Mouse (Mus musculus): ENCODE measurements around the gene Glrx5.

Glrx5 gene

GRCm38 (mm10) chr12:105031081-105032058 is 1.1 kb upstream of the Glrx5 start:
- DNase-seq: peak; percentile 29

DNA sequence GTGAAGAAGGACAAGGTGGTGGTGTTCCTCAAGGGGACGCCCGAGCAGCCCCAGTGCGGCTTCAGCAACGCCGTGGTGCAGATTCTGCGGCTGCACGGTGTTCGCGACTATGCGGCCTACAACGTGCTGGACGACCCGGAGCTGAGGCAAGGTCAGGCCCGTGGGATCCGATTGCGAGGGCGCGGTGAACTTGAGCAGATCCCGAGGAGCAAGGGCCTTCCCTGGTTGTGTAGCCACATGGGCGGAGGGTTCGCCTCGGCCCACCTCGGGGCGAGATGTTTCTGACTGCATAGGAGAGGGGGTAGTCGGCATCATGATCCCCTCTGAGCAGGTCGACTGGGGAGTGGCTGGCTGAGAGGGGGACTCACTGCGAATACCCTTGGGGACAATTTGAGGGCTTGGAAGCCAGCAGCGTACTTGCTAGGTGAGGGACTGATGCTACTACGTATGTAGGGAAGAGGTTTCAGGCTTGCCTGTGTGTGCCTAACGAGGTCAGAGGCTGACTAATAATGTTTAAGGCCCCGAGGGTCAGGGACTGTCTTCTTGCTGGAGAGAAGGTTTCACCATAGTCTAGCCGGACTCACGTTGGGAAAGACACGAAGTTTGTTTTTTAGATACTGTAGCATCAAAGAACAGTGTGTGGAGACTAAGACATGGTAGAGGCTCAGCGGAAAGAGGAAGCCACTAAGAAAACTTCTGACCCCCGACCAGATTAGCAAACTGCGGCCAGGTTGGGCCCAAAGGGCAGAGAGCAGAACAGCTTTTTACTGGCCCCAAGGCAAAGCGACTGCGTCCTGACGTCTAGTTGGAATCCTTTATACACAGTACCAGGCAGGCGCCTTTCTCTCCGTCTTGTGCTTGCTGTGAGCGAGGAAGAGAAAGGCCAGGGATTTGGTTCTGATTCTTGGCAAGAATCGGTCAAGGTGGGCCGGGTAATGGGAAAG is 616 bp downstream of the Glrx5 start:
- no peak for DNase-seq

- no peak for DNase-seq
Measured at GRCm38 (mm10) chr12:105034130-105034769, 1.8 kb downstream of the Glrx5 start.

DNA sequence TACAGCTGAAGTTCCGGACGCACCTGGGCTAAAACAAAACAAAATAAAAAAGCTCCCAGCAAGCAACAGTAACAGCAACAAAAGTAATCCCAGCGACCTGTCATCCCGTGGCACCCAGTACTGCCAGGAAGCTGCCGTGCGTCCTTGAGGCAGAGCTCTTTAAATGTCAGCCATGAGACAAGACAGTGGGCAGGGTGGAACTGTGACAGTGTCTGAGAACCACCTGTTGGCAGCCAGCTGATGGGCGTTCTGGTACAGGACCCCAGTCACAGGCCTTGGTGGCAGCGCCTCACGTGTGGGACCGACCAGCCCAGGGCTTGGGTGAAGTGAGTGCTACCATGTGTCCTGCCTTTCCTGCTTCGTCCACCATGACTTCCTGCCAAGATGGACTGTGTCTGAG is 5.7 kb downstream of the Glrx5 start:
- no peak for DNase-seq

DNA sequence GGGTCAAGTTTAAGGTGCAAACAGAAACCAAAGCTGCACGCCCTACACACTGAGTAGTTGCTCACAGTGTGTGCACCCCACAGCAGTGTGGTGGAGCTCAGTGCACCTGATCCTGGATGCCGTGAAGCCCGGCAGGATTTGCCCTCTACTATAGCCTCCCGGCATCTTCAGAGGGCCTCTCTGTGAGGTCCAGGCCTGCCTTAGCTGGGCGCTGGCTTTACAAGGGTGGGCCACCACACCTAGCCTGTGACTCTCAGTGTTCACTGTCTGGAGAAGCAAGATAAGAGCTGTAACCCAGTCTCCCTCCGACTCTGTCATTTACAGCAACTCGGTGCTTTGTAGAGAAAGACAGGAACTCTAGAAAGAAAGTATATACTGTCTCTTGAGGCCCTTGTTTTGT is 6.4 kb downstream of the Glrx5 start:
- no peak for DNase-seq

DNA sequence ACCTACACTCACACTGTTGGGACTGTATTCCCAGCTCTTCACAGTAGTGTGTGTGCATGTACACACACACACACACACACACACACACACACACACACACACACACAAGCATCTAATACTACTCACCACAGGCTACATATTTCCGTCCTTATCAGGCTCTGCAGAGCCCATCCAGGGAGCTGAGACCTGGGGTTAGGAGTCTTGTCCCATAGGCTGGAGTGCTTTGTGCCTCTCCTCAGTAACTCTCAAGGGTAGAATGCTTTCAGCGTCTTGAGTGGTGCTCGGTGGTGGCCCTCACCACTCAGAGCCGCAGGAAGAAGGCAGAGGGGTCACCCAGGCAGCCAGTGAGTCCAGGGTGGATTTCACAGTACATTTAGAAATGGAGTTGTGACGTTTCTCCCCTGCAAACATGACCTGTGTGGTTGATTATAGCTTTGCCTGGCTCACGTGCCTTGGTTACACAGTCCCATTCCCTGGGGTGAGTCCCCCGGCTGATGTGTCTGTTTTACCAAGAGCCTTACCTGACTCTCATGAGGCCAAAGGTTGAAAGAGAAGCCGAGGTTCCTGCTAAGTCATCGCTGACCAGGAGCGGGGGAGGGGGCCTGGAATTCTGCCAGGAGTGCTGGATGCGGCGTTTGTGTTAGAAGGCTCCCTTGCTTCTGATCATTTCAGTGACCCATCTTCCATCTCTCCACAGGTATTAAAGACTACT is 7.2 kb downstream of the Glrx5 start:
- DNase-seq: no peak

DNA sequence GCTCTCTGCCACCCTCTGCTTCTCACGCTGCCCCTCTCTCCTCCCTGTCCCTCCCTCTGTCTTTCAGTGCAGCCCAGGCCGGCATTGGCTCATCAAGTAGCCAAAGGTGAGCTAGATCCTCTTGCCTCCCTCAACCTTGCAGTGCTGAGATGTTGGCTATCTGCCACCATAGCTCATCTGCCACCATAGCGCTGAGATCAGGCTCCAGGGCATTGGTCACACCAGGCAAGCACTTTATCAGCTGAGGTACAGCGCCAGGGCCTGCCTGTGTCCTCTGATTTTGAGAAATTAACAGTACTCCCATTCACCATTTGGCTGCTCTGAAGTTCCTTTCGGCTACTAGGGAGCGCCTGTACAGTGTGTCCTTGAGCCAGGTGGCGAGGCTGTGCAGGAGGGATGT is 8.5 kb downstream of the Glrx5 start:
- DNase-seq: no peak

DNA sequence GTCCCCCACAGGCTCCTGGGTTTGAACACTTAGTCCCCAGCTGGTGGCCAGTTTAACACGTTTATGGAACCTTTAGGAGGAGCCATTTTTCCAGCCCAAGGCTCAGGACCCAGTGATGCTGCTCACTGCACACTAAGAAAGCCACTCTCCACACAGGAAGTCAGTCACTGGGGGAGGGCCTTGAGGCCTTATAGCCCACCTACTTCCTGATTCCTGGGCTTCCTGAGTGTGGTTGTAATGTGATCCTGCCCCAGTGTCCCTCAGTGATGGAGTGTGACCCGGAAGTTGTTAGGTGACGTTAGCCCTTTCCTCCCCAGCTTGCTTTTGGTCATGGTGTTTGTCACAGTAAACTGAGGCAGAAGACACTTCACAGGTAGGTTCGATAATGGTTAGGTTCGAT is 10.6 kb downstream of the Glrx5 start:
- no peak for DNase-seq

DNA sequence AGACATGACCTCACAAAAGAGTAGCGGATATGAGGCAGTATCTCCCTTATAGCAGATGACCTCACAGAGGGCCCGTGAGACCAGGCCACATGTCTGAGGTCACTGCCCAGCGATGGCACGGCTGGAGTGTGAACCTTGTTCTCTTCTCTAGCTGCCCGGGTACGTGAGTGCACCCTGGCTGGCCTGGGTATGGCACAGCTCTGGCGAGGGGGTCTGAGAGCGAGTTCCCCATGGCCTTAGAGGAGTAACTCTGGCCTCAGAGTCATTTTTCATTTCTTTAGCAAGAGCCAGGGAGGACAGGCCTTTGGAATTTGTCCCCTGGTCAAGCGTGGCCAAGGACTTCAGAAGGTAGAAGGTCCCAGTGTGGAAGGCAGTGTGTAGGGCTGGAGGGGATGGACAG is 12.3 kb downstream of the Glrx5 start:
- no peak for DNase-seq

- no peak for DNase-seq
Measured at GRCm38 (mm10) chr12:105048301-105048863, 15.9 kb downstream of the Glrx5 start.

- DNase-seq: no peak
Measured at GRCm38 (mm10) chr12:105049813-105050212, 17.3 kb downstream of the Glrx5 start.

- peak; percentile 56 for DNase-seq
Measured at GRCm38 (mm10) chr12:105050898-105051297, 18.4 kb downstream of the Glrx5 start.

GRCm38 (mm10) chr12:105054041-105054440 is 21.6 kb downstream of the Glrx5 start:
- no peak for DNase-seq

DNA sequence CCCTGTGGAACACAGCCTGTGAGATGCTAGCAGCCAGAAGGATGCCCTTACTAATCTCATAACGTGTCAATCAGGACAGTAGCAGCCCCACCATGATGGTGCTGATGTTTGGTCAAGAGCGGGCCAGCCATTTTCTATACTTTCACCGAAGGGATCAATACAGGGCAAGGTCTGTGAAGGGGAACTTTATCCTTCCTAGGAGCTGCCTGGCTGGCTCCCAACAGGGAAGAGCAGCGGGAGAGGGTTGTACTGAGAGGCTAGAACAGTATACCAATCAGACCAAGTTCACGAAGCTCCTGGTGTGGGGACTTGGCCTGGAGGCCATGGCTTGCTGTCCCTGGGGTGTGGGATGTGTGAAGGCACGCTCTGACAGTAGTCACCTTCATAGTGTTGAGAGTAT is 22.8 kb downstream of the Glrx5 start:
- DNase-seq: no peak

DNA sequence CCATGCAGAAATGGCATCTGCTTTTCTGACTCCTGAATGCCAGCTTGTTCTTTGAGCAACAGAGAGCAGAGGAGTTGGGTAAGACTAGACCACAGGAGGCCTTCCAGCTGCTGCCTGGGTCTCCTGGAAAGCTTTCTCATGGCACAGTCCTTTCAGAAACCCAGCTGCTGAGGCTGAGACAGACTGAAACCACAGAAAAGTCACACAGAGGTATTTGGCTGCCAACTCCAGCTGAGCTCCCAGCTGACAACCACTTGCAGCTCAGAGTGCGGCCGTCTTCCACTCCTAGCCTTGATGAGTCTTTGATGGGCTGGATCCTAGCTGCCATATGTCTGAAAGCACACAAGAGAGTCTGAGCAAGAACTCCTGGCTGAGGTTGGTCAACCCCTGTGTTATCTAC is 27.5 kb downstream of the Glrx5 start:
- no peak for DNase-seq

- peak; percentile 44 for DNase-seq
Measured at GRCm38 (mm10) chr12:105063201-105064134, 31.0 kb downstream of the Glrx5 start.

- DNase-seq: no peak
Measured at GRCm38 (mm10) chr12:105064168-105064567, 31.7 kb downstream of the Glrx5 start.

DNA sequence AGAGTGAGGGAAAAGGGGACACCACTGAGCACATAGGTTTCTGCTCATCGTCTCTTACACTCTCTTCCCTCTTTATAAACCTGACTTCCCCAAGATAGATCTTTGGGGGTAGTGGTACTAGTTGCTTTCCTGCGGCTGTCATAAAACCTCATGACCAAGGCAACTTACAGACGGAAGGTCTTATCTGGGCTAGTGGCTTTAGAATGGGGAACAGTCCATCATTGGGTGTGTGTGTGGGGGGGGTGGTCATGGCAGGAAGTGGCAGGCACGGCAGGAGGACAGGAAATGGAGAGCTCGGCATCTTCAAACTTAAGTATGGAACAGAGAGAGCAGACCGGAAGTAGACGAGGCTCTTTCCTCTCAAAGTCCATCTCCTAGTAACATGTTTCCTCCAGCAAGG is 32.6 kb downstream of the Glrx5 start:
- DNase-seq: no peak

DNA sequence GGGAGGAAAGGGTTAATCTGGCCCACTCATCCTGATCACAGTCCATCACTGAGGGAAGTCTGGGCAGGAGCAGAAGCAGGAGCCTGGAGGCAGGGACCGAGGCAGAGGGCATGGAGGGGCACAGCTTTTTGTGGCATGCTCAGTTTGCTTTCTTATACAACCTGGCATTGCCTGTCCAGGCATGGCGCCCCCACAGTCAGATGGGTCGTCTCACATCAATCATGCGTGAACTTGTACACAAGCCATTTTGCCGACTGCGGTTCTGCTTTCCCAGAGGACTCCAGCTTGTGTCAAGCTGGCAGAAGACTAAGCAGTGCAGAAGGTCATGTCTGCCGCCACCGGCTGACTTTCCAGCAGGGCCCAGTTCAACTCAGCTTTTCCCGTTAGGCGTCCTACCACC is 34.0 kb downstream of the Glrx5 start:
- DNase-seq: no peak

- DNase-seq: no peak
Measured at GRCm38 (mm10) chr12:105068911-105069310, 36.4 kb downstream of the Glrx5 start.

DNA sequence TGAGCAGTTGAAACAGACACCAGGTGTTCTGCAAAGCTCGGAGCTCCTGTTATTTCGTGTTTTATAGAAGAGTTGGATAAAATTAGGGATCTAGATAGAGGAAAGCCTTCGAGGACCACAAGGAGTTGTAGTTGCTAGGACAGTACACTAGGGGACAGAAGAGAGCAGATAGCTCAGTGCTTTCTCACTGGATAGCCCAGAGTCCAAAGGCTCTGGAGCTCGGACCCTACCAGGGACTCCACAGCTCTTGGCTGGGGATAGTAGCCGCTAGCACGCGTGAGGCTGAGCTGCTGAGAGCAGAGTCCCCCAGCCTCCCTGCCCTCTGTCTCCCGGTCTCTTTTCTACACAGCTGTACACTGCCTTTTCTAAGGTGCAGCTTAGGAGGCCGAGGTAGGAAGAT is 41.2 kb downstream of the Glrx5 start:
- DNase-seq: peak; percentile 70
